Mouse (Mus musculus): ENCODE measurements at regions not wholly inside any gene's neighbourhood (a gene's known extent, or its start where the extent isn't known, plus 50 kb on each side); places are given as distances from the start of the nearest gene placed in this dataset.

DNA sequence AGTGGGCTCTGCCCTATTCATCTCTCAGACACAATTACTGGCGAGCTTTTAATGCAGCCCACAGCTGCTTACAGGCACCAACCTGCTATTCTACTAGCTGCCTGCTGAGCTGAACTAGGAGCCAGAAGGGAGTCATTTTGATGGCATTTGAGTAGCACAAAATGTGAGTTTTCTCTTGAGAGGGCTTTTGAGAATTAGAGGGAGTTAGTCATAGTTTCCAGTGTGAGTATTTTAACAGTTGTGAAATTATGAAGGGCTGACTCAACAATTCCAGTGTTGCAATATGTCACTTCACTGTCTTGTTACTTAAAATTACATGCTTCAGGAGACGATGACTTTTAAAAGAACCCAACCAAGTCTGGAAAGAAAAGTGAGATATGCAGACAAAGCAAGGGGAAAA, 54.4 kb upstream of the Ly86 start:
- DNase-seq: peak; percentile 7 to 55

DNA sequence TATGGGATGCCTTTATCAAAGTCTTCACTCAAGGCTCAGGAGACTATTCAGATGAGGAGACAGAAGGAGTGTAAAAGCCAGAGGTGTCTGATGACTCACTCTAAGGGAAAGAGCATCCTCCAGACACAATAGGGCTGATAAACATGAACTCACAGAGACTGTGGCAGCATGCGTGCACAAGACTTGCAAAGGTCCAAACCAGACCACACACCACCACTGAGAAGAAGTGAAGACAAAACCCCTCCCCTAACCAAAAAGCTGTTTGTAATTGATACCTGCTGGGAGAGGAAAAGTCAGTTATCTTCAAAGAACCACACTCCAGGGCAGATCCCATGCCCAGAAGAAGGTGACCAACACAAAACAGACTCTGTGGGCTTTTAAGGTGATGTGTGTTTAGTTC, 56.0 kb upstream of the Ly86 start:
- DNase-seq: no peak

DNA sequence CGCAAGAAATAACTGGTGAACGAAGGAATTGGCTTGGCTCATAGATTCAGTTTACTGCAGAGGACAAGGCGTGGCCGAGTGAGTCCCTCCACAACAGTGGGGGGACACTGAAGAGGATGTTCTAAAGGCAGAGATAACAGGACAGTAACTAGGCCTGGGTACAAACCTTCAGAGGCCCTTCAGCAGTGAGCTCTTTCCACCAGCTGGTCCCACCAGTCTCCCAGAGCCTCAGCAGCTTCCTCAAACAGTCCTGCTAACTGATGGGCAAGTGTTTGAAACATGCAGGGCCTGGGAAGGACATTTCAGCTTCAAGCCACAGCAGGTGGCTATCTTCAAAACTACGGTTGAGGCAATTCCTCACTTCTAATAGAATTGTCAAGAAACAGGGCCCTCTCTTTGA, 62.5 kb upstream of the Ly86 start:
- DNase-seq: no peak

DNA sequence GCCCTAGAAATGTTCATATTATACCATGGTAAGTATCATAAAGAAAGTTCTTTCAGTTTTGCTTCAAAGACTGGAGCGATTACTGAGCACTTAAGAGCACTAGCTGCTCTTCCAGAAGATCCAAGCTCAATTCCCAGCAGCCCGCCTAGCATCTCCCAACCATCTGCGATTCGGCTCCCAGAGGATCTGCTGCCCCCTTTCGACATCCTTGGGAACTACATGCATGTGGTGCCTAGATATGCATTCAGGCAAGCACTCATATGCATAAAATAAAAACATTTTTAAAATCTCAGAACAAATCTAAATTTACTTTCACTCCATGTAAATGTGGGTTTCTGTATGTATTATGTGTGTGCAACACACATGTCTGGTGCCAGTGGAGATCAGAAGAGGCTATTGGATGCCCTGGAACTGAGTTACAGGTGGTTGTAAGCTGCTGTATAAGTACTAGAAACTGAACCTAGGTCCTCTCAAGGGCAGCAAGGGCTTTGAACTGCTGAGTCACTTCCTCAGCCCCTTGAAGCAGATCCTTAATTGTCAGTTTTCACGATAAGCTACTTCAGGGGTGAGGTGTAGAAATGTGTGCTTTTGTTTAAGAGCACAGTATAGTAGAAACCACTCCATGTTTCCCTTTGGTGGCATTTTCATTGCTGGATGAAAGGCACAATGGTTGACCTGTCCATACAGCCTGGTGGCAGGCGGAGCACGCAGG, 65.8 kb upstream of the Ly86 start:
- DNase-seq: no peak

DNA sequence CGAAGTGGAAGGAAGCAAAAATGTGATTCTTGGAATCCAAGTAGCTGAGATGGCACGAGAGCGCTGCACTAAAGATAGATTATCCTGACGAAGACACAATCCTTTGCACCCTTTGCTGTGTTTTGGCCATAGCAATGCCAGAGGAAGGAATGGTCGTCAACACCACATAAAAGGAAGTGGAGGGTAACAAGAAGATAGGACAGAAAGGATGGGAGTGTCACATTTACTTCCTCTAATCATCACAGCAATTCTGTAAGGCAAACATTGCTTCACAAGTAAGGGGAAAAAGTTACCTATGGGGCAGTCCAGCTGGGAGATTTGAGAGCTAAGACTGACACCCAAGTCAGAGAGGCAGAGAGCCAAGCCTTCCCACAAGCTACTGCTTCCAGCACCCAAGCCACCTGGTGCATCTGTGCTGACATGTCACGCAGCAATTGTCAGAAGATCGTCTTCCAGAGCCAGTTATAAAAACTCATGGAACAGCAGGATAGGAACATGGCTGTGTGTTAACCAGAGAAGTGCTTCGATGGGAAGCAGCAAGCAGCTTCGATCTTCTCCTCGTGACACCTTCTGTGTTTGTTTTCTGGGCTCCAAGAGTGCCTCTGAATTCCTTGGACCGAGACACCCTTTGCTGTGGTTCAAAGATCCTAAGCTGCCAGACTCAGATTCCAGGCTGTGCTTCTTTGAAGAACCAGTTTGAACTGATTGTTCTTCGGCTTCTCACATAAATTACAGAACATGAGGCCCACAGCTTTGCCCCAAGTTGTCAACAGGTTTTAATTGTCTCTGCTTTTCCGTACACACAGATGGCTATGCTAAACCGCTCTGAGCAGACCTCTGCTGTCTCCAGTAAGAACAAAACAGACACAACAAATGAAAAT, 95.2 kb upstream of the Ly86 start:
- DNase-seq: no peak

DNA sequence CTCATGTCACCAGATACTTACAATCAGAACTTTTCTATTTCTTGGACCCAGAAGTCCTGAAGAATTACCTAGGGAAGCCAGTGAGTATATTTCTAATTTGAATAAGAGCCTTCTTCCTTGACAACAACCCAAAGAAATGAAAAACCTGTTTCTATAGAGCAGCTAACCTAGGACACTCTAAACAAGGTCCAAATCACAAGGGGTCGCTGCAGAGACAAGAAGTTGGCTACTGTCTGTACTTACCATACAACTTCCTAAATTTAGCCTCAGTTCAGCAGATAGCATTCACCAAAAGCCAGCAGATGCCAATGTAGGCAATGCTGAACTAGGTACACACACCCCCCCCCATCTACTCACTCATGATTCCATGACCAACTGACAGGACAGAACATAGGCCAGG, 96.3 kb upstream of the Ly86 start:
- DNase-seq: no peak

DNA sequence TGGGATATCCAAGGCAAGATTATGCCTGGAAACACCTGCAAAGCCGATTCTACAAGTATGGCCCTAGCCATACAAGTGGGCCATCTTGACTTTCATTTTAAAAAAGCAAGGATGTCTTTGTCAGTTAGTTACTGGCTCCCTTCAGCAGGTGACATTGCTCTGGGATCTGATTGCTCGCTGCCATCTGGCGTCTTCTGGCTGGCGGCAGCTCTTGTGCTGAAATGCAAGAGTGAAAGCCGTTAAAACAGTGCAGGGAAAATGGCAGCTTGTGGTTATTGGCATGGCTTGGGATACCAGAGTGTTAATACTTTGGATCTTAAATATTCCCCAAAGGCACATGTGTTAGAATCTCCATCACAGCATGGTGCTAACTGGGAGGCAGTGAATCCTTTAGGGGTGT, 105.0 kb upstream of the Ly86 start:
- DNase-seq: no peak

DNA sequence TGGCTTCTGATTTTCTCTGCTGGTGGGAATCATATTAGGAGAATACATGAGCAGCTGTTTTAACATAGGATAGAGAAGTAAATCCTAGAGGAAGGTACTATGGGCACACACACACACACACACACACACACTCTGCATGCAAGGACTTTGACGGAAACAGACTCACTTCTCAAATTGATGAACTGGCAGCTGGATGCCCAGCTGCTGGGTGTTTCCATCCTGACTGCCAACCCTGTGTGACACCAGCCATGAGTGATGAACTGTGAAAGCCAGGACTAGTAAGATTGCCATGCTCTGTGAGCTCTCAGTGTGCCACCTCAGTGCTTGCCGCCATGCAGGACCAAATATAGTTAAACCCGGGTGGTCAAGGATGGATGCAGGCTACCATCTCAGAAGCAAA, 107.7 kb upstream of the Ly86 start:
- DNase-seq: no peak

DNA sequence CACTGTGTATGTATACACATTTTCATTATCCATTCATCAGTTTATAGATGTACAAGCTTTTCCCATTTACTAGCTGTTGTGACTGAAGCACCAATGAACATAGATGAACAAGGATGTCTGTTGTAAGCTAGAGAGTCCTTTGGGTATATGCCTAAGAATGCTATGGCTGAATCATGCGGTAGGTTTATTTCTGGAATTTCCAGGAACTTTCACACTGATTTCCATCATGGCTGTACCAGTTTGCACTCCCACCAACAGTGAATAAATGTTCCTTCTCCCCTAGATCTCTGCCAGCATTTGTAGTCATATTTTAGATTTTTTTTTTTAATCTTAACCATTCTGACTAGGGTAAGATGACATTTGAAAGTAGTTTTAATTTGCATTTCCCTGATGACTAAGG, 119.2 kb upstream of the Ly86 start:
- DNase-seq: no peak

DNA sequence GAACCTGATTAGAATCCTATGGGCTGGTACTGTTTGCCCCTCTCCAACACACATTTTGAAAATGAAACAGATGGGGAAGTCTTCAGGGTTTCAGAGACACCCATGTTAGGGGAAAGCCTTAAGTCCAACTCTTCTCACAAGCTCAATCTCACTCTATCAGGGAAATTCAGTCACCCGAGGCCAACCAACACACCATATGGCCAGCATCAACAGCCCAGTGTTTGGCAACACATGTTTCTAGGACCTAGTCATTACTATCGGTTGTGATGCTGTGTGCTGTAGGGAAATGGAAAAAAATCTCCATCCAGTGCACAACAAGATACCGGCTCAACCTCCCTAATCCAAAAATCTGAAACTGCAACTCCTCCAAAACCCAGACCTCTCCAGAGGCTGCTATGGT, 124.6 kb upstream of the Ly86 start:
- DNase-seq: no peak

DNA sequence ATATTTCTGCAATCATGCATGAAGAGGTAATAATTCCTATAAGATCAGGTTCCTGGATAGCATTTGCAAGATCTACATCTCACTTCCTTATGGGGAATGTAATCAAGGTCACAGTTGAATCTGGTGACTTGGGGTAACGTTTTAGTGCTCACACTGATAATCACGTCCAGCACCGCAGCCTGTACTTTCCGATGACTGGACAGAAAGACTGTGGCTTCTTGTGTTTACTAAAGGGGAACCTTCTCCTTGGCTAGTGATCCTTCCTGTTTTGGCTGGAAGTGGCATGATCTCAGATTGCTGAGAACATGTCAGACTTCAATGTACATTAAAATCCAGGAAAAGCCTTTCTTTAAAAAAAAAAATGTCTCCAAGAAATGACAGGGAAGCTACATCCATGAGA, 126.4 kb upstream of the Ly86 start:
- peak; percentile 6 to 11 for DNase-seq

DNA sequence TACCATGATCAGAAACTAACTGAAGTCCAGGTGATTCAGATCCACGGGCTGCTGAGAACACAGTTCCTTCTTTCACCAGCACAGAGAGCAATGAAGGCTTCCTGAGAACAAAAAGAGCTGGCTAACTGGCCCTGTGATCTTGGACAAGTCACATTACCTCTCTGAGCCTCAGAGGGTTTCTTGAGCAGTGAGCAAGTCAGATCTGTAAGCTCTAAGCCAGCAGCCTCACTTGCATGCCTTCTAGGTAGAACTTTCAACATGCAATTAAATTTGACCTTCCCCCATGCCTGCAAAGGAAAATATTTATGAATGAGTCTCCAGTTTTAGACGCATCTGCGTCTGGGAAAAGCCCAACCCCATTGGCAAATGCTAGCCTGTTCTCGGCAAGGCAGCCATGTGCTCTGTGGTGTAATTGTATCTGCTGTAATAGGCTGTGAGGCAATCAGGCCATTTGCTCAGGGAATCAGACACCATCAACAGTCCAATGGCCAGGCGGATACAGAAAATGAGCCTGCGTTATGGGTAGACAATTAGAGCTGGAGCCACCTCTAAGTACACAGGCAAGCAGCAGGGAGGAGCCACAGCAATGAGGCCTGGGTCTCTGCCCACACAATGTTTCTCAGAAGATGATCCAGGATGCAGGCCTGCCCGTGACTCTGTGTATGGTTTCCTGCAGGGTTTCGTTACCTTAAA, 130.3 kb upstream of the Ly86 start:
- peak; percentile 6 to 7 for DNase-seq

DNA sequence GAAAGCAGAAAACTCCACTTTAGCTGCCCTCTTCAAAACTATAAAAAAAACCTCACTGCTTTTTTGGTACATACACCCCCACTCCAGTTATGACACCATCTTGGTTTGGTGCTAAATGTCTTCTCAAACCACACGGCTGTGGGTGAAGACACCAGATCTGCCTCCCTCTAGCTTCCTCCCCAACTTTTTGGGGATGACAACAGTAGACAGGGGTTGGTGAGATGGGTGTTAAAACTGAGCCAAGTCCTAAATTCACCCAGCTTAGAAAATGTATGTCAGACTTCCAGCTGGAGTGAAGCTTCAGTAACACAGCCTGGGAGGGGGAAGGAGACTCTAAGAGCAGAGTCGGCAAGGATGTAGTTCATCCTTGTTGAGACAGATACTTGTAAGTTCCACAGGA, 147.1 kb upstream of the F13a1 start:
- DNase-seq: no peak

DNA sequence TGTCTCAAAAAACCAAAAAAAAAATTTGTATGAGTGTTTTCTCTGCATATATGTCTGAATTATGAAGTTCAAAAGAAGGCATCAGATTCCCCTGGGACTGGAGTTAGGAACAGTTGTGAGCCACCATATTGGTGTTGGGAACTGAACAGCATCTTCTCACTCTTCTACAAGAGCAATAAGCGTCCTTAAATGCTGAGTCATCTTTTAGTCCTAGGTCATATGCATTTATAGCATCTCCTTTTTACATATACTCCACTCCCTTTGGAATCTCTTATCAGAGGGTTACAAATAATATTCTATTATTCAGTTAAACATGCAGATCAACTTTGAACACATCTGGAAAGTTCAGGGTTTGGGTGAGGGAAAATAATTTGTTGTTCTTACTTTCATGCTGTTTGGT, 145.8 kb upstream of the F13a1 start:
- no peak for DNase-seq

DNA sequence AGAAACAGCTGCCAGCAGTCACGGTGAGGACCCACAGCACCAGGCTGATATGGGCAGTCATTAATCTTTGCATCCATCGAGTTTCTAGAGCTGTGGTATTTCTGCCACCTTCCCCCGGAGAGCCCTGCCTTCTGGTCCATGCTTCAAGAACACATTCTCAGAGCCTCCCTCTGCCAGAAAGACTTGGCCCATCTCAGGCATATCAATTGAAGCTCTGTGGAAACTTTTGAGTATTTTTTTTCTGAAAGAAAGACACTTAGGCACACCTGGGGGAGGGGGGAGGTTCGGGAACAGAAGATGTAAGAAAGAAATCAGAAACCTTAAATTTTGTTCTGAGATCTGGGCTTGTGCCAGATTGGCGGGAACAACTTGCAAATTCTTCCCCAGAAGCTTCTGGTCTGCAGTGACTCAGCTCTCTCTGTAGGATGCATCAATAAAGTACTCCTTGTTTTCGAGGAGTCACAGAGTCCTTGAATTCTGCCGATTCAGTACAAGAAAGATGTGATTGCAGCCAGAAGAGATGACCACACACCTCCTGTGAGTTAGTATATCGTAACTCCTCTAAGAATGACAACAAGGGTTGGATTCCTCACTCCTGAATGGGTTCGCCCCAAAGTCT, 131.2 kb upstream of the F13a1 start:
- DNase-seq: no peak

DNA sequence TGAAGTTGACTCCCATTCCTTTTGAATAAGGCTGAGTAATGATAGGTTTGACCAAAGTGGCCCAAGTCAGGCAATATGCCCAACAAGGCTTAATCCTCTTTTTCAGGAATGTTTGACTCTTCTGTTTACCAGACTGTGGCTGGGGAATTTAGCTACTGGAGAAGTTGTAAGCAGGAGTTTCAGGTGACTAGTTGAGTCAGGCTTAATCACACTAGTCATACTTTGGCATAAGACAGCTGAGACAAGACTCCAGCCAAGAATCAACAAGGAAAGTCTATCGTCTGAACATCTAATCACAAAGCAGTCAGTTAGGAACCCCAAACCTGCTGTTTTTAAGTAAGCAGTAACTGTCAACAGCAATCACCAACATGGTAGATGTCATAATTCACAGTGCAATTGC, 126.5 kb upstream of the F13a1 start:
- DNase-seq: no peak

DNA sequence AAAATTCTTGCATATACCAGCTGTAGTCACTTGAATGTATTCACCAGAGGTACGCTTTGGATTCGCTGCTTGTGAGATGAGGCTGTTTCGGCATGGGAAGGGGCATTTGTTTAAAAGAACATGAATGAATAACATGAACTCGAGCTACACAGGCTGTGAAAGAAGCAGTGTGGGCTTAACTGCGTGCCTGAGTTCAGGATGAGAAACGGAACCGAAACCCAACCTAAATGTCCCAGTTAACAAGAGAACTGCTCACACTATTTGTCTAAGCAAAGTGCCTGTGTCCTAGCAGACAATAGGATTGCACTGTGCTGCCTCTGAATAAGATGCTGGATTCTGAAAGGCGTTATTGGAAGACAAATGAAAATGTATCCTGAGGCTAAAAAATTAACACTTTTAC, 126.0 kb upstream of the F13a1 start:
- DNase-seq: no peak

DNA sequence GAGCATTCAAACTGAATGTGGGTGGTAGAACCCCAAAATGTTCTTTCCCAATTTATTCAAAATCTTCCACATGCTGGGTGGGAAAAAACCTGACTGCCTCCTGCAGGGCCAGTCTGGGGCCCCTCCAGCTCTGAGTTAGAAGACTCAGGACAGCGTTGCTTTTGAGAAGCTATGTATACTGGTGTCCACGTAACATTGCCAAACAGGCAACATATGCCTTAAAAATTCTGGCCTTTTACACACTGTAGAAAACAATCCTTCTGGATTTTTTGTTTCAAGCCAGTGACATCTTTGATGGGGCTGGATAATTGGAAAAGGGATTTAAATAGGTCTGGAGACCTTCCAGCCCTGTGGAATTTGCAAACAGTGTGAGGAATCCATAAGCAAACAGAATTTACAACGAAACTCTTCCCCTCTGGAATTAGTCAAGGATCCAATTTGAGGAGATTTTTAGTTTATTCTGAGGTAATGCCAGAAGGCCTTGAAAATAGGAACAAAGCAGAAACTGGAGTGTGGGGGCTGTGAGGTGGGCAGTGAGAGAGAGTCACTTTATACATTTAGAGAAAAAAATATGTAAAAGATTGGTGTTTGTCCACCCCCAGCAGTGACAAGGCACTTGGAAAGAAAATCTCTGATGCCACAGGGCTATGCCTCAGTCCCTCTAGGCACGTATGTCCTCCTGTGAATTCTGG, 108.9 kb upstream of the F13a1 start:
- DNase-seq: no peak

DNA sequence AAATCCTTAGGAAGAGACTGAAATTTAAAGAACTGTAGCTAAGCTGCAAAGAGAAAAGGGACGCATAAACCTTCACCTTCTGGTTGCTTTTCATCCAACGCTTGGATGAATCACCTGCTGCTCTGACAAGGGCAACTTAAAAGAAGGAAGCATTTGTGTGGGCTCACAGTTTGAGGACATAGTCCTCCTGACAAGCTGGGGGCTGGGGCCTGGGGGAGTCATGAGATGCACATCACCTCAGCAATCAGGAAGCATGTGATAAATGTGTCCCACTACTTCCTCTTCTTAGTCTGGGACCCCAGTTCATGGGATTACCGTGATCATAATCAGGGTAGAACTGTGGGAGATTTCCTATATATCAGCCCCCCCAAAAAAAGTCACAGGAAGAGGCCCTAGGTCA, 107.8 kb upstream of the F13a1 start:
- DNase-seq: no peak

DNA sequence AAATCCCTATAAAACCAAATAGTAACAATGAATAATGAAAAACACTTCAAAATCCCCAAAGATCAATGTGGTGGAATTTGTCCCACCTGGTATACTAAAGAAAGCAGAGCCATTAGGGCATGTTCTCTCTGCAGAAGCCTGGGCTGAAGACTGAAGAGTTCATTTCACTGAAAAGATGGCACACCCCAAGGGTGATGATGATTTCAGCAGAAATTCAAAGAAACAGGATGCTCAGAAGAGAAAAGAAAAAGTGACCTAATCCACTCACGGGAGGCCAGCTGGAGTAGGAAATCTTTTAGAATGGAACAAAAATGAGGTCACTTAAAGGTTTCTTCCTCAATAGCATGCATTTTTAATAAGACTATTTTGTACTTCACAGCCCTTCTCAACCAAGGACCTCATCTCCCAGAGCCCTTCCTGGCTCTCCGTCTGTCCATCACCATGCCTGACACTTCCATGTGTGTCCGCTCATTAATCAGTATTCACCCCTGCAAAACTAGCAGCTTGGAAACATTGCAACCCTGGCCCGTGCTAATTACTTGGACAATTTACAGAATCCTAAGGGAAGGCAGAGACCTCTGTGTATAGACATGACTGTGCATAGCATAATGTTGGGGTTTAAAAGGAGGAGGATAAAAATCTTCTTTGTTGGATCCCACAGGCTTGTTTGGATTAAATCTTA, 101.9 kb upstream of the F13a1 start:
- no peak for DNase-seq

DNA sequence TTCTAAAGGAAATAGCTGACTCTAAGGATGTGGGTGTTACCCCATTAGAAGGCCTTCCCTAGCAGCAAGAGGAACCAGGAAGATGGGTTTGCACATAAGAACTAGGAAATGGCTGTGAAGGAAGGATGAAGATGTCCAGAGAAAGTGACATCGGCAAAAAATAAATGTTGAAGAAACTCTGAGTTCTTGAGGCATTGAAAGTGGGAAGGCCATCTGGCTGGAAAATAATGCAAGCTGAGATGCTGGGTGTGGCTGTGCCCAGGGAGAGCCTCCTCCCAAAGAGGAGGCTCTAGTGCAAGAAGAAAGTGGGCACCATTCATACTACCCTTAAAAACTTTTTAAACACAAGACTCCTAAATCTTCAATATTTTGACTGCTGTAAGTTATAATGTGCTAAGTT, 99.9 kb upstream of the F13a1 start:
- no peak for DNase-seq

DNA sequence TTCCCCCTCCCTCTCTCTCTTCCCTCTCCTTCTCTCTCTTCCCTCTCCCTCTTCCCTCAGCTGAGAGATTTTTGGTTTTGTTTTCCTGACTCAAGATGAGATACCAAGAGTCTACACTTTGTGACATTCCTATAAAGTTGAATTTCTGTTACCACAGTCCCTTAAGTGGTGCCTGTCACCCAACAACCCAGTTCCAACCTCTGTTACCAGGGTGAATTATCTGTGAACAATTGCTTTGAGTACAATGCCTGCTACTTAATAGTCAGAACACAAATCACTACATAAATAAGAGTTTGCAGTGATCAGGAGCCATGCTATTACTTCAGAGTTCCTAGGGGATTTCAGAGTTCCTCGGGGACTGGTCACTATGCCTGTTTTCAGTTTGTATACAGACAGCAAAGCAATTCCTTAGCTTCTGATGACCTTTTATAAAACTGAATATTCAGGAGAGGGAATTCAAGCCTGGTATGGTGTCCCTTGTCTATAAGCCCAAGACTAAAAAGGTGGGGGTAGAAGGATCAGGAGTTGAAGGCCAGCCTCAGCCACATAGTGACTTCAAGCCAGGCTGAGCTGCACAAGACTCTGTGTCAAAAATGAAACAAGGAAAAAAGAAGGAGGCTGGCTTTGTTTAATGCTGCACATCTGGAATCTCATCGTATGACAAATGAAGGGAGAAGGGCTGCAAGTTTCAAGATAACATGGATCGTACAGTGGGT, 99.2 kb upstream of the F13a1 start:
- DNase-seq: no peak

Measured in lung, adult 18-20 months (tissue).